Mouse (Mus musculus): ENCODE data around the gene Gltpd2. TPM values are rescaled to one million over a fixed set of nuclear protein-coding genes. Genes with fewer than 3 reads are reported as not detected.

Gltpd2 gene
- not detected for polyA plus RNA-seq (2012; fragmentation: generic; extraction: Trizol)

GRCm38 (mm10) chr11:70518923-70519322 lies at the start of gene Gltpd2:
Gltpd2 (plus strand) TSS chr11:70519196.

GRCm38 (mm10) chr11:70504970-70505369 lies 14.0 kb upstream of the Gltpd2 start, which contains the start of gene Tm4sf5:
Tm4sf5 (plus strand) TSS chr11:70505244.

GRCm38 (mm10) chr11:70514288-70514687 lies 4.7 kb upstream of the Gltpd2 start, which contains the start of gene Vmo1:
Vmo1 (minus strand) TSS chr11:70514616.

GRCm38 (mm10) chr11:70525184-70525678 lies 6.2 kb downstream of the Gltpd2 start, which contains the start of gene Psmb6:
Psmb6 (plus strand) TSS chr11:70525367.

GRCm38 (mm10) chr11:70532839-70533238 lies 13.8 kb downstream of the Gltpd2 start, which contains the start of gene Gm40193:
Gm40193 (minus strand) TSS chr11:70532939.

GRCm38 (mm10) chr11:70539877-70540587 lies 21.0 kb downstream of the Gltpd2 start, which contains the start of gene Pld2:
Pld2 (plus strand) TSS chr11:70540064.

GRCm38 (mm10) chr11:70562287-70562994 lies 43.4 kb downstream of the Gltpd2 start, which contains the start of gene Mink1:
Mink1 (plus strand) TSS chr11:70562881.

Other genes with a start within 250 kb of the Gltpd2 start
- under 1 TPM; 0.07 to 0.08 TPM for gene Alox12e, start 196.6 kb upstream of the Gltpd2 start, polyA plus RNA-seq (2012; fragmentation: generic; extraction: Trizol)
- not detected for gene Alox15, start 167.2 kb upstream of the Gltpd2 start, polyA plus RNA-seq (2012; fragmentation: generic; extraction: Trizol)
- 10 to 100 TPM; 31.0 to 47.5 TPM for gene Pelp1, start 109.2 kb upstream of the Gltpd2 start, polyA plus RNA-seq (2012; fragmentation: generic; extraction: Trizol)
- gene Arrb2, start 86.6 kb upstream of the Gltpd2 start, polyA plus RNA-seq (2012; fragmentation: generic; extraction: Trizol): 10 to 100 TPM; 24.4 to 35.9 TPM
- gene Med11, start 67.3 kb upstream of the Gltpd2 start, polyA plus RNA-seq (2012; fragmentation: generic; extraction: Trizol): 10 to 100 TPM; 60.7 to 61.7 TPM
- under 1 TPM; 0.05 to 0.08 TPM for gene Zmynd15, start 59.8 kb upstream of the Gltpd2 start, polyA plus RNA-seq (2012; fragmentation: generic; extraction: Trizol)
- gene Cxcl16, start 59.2 kb upstream of the Gltpd2 start, polyA plus RNA-seq (2012; fragmentation: generic; extraction: Trizol): under 1 TPM; 0.04 to 0.19 TPM
- gene Tm4sf5, start 14.0 kb upstream of the Gltpd2 start, polyA plus RNA-seq (2012; fragmentation: generic; extraction: Trizol): not detected
- not detected for gene Vmo1, start 4.6 kb upstream of the Gltpd2 start, polyA plus RNA-seq (2012; fragmentation: generic; extraction: Trizol)
- 1,000 to 10,000 TPM in 1 of 2 experiments, 100 to 1,000 TPM in 1; 562 to 1,060 TPM for gene Psmb6, start 6.2 kb downstream of the Gltpd2 start, polyA plus RNA-seq (2012; fragmentation: generic; extraction: Trizol)
- gene Gm40193, start 13.7 kb downstream of the Gltpd2 start, polyA plus RNA-seq (2012; fragmentation: generic; extraction: Trizol): not detected
- 10 to 100 TPM in 1 of 2 experiments, 1 to 10 TPM in 1; 7.9 to 23.3 TPM for gene Pld2, start 20.9 kb downstream of the Gltpd2 start, polyA plus RNA-seq (2012; fragmentation: generic; extraction: Trizol)
- 10 to 100 TPM; 12.7 to 36.0 TPM for gene Mink1, start 43.7 kb downstream of the Gltpd2 start, polyA plus RNA-seq (2012; fragmentation: generic; extraction: Trizol)
- gene 4930544D05Rik, start 96.7 kb downstream of the Gltpd2 start, polyA plus RNA-seq (2012; fragmentation: generic; extraction: Trizol): not detected
- not detected for gene Chrne, start 100.0 kb downstream of the Gltpd2 start, polyA plus RNA-seq (2012; fragmentation: generic; extraction: Trizol)
- under 1 TPM; 0.05 to 0.72 TPM for gene Gp1ba, start 119.9 kb downstream of the Gltpd2 start, polyA plus RNA-seq (2012; fragmentation: generic; extraction: Trizol)
- 10 to 100 TPM; 10.2 to 50.0 TPM for gene Rnf167, start 128.0 kb downstream of the Gltpd2 start, polyA plus RNA-seq (2012; fragmentation: generic; extraction: Trizol)
- 100 to 1,000 TPM; 104 to 176 TPM for gene Slc25a11, start 128.3 kb downstream of the Gltpd2 start, polyA plus RNA-seq (2012; fragmentation: generic; extraction: Trizol)
- gene Pfn1, start 135.4 kb downstream of the Gltpd2 start, polyA plus RNA-seq (2012; fragmentation: generic; extraction: Trizol): 1,000 to 10,000 TPM; 2,430 to 5,299 TPM
- gene Eno3, start 138.0 kb downstream of the Gltpd2 start, polyA plus RNA-seq (2012; fragmentation: generic; extraction: Trizol): 100 to 1,000 TPM in 1 of 2 experiments, 10 to 100 TPM in 1; 53.8 to 231 TPM
- 10 to 100 TPM; 22.6 to 90.3 TPM for gene Spag7, start 150.2 kb downstream of the Gltpd2 start, polyA plus RNA-seq (2012; fragmentation: generic; extraction: Trizol)
- gene Camta2, start 168.9 kb downstream of the Gltpd2 start, polyA plus RNA-seq (2012; fragmentation: generic; extraction: Trizol): 10 to 100 TPM in 1 of 2 experiments, 1 to 10 TPM in 1; 5.0 to 21.0 TPM
- 1 to 10 TPM; 1.7 to 8.8 TPM for gene Inca1, start 181.0 kb downstream of the Gltpd2 start, polyA plus RNA-seq (2012; fragmentation: generic; extraction: Trizol)
- gene Kif1c, start 181.4 kb downstream of the Gltpd2 start, polyA plus RNA-seq (2012; fragmentation: generic; extraction: Trizol): 10 to 100 TPM; 64.8 to 73.5 TPM
- gene Zfp3, start 245.0 kb downstream of the Gltpd2 start, polyA plus RNA-seq (2012; fragmentation: generic; extraction: Trizol): 1 to 10 TPM in 1 of 2 experiments, under 1 TPM in 1; 0.25 to 1.1 TPM

All from C3H10T1/2 (cell line).